Mouse (Mus musculus) WW6 (cell line): ENCODE data around the gene C1rl.
"Not testable (repeated sequence)": the region's sequence is repeated elsewhere in the genome, so short reads cannot be mapped to it uniquely, and the experiment has no call there.

ENCODE experiments used
- DNase-seq: peaks from one replicate; pipeline ENCODE4 v3.0.0-alpha.2; 2013; ENCODE audit warnings: low read depth, low spot score

Gene C1rl

DNA sequence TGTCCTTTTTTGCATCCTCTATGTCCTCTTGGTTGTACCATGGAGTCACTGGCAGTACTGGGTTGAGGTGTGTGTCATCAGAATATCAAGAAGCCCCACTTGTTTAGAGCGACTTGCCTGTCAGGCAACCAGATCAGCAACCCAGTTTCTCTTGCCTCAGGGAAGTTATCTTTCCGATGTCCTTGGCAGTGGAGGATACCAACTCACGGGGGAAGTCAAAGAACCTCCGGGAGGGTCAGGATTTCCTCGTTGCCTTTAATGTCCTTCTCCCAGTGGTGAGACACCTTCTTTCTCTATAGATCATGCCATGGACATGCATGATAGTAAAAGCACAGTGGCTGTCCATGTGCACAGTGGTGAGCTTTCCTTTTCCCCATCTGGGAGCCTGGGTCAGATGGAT is 9.1 kb downstream of the C1rl start:
- DNase-seq, result no peak

- no peak for DNase-seq
Measured at GRCm38 (mm10) chr6:124505028-124505427, 12.1 kb downstream of the C1rl start.

DNA sequence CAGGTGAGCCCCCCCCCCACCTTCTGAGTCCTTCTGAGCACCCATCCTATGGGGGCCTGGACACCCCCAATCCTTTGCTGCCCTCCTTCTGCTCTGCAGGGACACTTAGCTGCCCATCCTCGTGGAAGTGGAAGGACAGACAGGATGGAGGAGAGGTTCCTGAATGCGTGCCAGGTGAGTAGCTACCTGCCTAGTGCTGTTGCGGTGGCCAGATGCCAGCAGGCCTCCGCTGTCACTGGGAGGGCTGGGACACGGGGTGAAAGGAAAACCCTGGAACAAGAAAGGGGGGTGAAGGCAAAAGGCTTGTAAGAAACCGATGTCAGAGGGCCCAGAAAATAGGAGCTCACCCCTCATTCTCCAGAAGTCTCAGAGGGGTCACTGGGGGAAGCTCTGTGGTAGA is 14.1 kb downstream of the C1rl start:
- DNase-seq, result no peak

- DNase-seq, result no peak
Measured at GRCm38 (mm10) chr6:124508292-124508691, 15.4 kb downstream of the C1rl start.

DNA sequence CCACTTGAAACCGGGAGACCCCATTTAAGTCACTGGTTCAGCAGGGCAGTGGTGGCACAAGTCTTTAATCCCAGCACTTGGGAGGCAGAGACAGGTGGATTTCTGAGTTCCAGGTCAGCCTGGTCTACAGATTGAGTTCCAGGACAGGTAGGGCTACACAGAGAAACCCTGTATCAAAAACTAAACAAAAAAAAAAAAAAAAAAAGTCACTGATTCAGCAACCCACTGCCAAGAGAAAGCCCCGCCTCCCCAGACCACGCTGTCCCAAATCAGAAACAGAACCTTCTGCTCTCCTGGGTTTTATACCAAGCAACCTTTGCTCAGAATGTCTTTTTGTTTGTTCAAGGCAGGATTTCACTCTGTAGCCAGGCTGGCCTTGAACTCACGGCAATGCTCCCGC is 16.3 kb downstream of the C1rl start:
- not testable (repeated sequence) for DNase-seq

DNA sequence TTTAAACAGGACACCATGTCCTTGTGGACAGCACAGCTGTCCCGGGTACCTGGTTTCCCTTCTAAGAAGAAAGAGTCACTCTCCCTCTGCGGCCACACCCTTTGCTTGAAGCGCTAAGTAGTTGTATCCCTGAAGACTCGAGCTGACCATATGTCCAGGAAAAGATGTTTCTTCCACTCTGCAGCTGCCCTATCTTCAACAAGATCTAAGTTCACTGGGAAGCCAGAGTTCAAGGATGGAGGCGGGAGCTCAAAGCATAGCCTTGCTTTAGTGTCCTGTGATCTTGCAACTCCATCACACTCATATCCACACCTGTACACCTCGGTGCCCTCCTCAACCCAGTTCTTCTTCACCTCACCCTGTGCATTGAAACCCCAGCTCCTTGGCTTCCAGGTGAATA is 19.0 kb downstream of the C1rl start:
- DNase-seq, result no peak

DNA sequence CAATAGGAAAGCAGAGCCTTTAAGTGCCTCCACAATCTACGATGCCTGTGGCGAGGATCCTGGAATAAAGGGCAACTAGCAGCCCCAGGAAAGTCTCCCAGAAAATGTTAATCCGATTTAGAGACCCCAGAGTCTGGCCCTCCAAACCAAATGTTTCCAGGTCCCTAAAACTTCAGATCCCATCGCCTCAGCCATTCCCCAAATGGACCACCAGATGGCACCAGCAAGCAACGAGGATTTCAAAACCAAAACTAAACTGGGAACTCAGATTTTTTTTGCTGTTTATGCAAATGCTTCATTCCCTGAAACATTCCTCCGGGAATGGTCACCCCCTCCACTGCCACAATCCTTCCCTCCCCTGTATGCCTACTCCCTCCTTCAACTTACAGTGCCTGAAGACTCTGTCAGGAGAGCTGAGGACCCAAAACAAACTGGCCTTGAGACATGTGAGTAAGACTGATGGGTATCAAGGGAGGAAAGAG is 19.5 kb downstream of the C1rl start, which contains the start of gene C1ra:
C1ra (plus strand) TSS at position 51 of the 482 bp plus-strand sequence.
- DNase-seq, result no peak

DNA sequence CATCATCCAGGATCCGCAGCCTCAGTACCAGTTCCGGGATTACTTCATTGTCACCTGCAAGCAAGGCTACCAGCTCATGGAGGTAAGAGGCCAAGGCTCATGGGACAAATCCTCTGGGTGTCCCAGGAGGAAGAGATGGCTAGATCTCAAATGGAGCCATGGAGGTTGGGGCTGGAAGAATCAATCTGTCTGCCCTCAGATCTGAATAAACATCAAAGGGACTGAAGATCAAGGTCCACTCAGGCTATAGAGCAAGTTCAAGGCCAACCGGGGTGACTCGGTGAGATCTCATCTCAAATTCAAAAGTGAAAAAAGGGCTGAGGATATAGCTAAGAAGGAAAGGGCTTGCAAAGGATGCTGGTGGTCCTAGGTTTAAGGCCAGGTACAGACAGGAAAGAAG is 24.8 kb downstream of the C1rl start:
- DNase-seq, result not testable (repeated sequence)

DNA sequence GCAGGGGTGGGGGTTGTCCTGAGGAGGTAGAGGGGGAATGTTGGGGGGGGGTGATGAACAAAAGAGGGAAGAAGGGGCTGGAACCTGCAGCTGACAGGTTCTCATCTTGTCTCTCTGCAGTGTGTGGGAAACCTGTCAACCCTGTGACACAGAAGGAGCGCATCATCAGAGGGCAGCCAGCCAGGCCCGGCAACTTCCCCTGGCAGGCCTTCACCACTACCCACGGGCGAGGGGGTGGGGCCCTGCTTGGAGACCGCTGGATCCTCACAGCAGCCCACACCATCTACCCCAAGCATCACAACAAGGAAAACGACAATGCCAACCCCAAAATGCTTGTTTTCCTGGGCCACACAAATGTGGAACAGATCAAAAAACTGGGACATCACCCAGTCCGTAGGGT is 29.2 kb downstream of the C1rl start:
- not testable (repeated sequence) for DNase-seq

DNA sequence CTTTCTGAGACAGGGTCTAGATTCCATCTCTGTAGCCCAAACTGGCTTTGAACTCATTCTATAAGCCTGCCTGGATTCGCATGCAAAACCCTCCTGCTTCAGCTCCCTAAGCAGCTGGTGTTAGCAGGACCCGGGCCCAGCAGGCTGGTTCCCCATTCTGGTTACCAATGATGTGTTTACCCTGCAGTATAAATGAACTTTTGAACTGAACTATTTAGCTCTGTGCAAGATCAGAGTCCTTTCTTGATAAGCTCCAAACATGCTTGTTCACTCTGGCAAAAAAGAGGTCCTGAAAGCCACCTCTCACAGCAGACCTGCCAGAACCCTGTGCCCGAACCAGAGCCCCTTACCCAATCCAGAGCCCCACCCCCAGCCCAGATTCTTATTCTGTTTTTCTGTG is 35.0 kb downstream of the C1rl start:
- no peak for DNase-seq

DNA sequence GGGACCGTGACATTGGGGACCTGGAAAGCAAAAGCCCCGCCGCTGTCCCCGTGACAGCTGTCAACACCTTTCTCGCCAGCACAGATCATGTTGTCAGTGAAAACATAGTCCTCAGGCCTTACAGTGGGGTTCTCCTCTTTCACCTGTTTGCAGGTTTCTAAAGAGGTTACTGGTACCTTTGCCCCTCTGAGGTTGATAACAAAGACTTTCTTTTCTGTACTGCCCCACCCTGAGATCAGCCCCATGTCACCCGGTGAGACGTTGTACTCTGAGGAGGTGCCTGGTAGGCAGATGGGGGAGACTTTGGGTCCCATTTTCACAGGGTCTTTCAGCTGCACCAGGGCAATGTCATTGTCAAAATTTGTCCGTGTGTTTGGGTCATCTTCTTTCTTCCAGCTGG is 38.2 kb downstream of the C1rl start:
- no peak for DNase-seq

DNA sequence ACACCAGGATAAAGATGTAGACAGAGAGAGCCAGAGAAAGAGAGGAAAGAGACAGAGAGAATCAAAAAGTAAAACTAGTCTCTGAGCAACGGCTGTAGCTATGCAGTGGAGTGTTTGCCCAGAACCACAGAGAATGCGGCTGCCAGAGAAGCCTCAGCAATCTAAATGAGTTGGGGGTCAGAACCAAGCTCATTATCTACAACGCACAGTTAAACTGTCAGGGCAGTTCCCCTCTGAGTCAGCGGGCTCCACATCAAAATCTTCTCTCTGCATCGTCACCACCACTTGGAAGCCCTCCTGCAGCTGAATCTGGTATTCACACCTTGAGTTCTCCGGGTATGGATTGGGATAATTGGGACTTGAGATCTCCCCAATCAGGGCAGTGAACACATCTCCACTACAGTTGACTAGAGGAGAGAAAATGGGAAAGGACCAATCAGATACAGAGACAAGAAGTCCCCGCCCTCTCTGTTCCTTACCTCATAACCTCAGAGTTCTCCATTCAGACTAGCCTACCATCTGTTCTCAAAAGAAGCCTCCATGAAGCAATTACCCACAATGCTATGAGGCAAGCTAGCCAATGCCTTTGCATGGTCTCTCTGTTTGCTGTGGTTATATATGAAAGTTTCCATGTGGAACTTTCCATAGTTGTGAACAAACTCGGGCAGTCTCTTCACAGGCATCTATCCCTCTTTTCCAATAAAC is 43.4 kb downstream of the C1rl start:
- not testable (repeated sequence) for DNase-seq

DNA sequence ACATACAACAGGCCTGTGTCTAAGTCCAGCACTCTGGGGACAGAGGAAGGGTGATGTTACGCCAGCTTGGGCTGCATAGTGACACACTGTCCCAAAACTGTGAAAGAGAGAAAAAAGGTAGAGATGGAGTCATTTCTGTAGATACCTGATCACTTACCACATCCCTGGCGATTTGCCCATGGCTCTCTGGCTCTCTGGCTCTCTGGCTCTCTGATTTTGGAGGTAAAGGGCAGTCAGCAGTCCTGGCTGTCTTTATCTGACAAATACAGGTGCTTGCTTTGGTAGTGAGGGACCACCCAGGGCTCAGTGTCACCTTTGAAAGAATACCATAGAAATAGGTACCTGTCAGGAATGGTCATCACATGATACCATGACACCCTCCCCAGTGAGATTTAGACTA is 48.3 kb downstream of the C1rl start:
- DNase-seq, result not testable (repeated sequence)

- DNase-seq, result peak; percentile 43
Measured at GRCm38 (mm10) chr6:124542284-124542683, 49.4 kb downstream of the C1rl start, which contains the start of gene C1s1. Gene C1s1 (minus strand): TSS chr6:124542359.

- no peak for DNase-seq
Measured at GRCm38 (mm10) chr6:124544466-124544865, 51.6 kb downstream of the C1rl start.

GRCm38 (mm10) chr6:124545425-124545824 is 52.5 kb downstream of the C1rl start:
- no peak for DNase-seq

DNA sequence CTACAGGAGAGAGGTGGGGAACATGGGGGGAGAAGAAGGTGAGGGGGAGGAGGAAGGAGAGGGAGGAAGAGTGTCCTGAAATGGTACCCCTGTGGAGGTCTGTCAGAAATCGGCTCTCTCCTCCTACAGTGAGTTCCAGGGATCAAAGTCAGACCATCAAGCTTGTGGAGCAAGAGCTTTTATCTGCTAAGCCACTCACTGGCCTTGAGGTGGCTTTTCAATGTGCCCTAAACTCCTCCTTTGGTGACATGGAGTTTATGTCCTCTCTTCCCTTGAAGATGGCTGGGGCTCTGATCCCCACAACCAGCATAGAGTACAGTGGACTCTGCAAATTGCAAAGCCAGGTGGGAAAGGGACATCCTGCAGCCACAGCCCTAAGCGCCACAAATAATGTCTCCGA is 55.1 kb downstream of the C1rl start:
- DNase-seq, result not testable (repeated sequence)

GRCm38 (mm10) chr6:124549023-124549550 is 56.2 kb downstream of the C1rl start:
- no peak for DNase-seq

DNA sequence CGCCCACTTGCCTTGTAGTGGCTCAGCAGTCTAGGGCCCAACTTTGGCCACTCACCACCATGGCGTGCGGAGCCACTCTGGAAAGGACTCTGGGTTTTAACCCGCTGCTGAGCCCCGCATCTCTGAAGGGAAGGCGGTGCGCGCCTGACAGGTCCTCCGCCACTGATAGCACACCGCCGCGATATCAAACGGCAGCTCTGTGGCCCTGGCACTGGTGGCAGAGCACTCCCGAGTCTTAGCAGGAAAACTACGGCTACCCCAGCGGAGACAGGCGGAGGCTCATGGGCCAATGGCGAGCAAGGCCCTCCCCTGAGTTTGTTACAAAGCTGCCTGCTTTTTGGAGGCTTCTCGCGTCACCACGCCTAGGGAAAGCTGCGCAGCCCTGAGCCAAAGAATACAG is 59.9 kb downstream of the C1rl start:
- peak; percentile 66 for DNase-seq

GRCm38 (mm10) chr6:124555956-124556355 is 63.0 kb downstream of the C1rl start:
- DNase-seq, result not testable (repeated sequence)
